Mouse (Mus musculus) brain, embryonic 18.5 days (tissue): Measurements from ENCODE around the gene Mki67.
"Not testable (repeated sequence)": the region's sequence is repeated elsewhere in the genome, so short reads cannot be mapped to it uniquely, and the experiment has no call there.

Source experiments
- DNase-seq: peaks from one replicate; pipeline ENCODE4 v3.0.0-alpha.2; 2012; ENCODE audit warnings: low read depth, low spot score

Mki67 gene

DNA sequence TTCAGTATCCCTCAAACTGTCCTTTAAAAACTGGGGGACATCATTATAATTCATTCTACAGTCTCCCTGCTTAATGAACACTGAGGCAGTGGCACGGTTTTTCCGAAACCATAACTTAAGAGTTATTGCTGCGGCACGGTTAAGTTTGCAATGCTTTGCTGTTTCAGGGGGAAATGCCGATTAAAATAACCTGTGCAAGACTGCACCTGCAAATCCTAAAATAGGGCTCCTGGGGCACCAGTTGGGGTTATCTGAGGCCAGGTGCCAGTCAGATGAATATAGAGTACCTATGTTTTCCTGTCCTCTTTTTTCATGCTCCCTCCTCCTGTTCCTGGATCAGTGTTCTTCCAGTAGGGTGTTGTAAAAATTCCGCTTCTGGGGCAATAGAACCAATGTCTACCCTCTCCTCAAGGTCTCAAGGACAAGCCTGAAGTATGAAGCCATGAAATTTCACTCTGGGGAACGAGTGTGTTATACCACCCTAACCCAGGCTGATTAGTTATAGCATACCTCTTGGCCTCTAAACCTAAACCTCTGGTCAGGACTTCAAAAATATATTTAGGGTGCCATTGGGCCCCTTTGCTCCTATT is 902 bp upstream of the Mki67 start:
- DNase-seq, result no peak

DNA sequence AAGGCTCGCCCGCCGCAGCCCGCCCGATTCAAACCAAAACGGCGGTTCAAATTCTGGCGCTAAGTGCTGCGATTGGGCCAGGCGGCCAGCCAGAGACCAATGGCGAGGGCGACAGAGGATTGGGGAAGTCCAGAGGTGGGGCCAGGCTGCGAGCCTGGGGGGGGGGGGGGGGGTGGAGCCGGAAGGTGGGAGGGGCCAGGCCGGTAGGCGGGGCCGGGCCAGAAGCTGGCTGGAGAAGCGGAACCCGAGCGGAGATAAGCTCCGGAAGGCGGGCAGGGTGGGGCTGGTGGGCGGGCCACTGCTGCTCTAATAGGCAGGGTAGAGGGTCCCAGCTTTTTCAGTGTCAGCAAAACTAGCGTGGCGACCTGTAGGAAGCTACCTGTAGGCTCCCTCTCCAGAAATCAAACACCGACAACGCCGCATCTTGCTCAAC is 300 bp upstream of the Mki67 start:
- DNase-seq, result peak; percentile 77

DNA sequence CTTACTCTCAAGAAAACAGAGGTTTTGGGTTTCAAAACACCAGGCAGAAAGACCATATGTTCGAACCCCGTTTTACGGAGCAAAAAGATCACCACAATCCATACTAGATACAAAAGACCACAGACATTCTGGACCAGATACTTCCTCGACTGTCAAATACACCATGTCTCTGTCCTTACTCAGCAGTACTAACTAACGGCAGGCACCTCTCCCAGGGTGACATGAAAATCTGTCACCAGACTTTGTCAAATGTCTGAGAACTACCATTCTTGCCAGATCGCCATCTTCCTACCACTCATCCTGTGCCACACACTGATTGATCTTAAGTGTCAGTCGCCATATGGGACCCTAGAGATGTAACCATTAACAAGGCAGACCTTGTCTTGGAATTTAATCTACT is 995 bp downstream of the Mki67 start:
- no peak for DNase-seq

DNA sequence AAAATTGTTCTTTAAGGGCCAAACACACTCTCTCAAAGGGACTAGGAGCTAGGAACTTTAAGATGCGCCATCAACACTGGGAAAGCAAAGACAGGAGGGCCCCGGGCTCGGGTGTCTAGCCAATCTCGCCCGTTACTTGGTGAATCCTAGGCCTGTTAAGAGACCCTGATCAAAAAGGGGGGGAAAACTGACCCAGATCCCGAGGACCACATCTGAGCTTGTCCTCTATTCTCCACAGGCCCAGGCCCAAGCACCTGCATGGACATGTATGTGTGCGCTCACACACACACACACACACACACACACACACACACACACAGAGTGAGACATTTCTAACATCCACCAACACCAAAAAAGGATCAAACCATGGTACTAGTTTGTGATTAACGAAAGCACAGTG is 2.8 kb downstream of the Mki67 start:
- no peak for DNase-seq

DNA sequence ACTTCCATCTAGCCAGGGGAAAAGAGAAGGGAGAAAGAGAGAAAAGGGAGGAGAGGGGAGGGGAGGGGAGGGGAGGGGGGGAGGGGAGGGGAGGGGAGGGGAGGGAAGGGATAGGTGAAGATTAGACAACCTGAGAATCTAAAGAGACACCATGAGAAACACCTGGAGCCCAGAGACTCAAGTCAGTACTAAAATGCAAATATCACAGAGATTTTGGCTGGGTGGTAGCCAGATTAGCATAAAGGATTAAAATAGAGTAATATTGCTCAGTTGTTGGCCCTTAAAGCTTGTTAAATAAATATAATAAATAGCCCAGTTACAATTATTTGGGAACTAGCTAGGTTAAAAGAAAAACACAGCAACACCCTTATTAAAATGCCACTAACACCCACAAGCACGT is 3.6 kb downstream of the Mki67 start:
- DNase-seq, result no peak

DNA sequence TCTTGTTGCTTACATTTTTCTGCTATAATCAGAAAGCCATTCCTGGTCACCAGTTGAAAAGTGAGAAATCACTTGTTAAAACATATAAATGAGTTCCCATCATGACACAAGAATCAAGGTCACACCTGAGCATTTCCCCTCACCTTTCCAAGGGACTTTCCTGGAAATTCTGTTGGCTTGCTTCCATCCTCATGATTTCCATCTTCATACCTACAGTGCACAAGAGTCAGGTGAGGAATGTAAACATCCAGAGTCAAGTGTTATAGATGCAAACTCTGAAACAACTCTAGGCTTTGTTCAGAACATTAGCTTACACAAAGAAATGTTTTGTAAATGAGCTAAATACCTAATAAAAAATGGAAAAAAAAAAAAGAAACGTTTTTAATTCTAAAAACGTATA is 5.5 kb downstream of the Mki67 start:
- DNase-seq, result no peak

DNA sequence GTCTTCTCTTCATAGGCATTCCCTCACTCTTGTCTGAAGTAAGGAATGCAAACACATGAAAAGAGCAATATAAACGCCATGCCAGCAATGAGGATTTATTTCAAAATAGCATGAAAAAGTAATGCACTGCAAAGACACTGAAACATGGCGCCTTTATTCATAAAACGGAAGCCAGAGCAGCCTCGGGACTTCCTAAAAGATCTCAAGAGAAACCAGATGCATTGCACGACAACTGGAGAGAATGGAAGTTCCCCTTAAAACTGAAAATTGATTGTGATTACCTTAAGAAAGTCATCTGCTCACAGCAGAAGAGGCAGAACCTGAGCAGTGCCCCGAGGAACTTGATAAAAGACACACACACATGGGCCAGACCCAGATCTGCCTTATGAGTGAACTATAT is 10.4 kb downstream of the Mki67 start:
- no peak for DNase-seq

DNA sequence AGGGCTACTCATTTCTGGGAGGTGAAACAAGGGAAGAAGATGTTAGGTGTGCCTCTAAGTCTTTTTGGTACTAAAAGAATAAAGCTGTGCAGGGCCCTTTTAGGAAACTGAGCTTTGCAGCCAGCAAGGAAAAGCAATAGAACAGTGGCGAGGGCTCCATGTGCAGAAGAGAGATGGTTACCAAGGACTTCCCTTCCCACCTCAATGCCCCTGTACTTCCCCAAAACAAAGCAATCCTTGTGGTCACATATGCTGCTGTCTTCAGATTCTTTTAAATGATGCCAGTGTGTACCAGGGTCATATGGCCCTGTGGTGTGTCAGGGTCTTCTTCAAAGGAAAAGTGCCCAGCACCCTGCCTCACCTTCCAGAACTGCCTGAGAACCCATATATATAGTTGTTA is 11.1 kb downstream of the Mki67 start:
- no peak for DNase-seq

DNA sequence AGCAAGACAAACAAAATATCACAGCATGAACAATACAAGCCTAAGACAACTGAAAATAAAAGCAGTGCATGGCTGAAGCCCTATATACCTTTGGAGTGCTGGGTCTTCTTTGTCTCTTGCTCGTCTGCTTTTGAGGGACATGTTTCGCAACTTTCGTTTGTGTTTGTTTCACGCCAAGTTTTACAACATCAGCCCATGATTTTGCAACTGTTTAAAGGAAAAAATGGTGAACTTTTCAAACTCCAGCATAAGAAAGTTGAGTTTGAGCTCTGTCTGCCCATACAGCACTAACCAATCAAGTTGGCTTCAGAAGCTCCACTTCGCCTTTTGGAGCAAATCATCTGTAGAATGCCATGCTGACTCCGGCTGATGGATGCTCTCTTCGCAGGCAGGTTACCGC is 11.9 kb downstream of the Mki67 start:
- no peak for DNase-seq

DNA sequence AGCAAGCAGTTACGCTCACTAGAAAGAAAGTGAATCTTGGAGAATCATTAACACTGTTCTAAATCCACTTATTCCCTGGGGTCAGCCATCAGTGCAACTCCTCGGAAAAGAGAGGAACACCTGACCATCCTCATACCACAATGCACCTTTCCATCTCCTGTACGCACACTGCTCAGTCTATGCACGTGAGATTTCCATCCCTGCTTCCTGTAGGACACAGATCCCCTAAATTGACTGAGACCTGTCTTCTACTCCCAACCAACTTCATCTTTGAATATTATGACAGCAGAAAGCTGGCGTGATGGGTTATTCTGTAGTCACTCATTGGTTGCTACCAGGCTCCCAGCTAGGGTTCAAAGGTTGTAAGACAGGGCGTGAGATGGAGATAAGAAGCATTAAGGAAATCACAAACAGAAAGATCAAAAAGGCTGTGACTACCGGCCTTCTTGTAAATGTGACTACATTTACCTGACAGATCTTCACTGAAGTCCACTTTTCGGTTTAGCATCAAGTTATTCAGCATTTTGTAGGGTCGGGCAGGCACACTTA is 12.5 kb downstream of the Mki67 start:
- DNase-seq, result no peak

DNA sequence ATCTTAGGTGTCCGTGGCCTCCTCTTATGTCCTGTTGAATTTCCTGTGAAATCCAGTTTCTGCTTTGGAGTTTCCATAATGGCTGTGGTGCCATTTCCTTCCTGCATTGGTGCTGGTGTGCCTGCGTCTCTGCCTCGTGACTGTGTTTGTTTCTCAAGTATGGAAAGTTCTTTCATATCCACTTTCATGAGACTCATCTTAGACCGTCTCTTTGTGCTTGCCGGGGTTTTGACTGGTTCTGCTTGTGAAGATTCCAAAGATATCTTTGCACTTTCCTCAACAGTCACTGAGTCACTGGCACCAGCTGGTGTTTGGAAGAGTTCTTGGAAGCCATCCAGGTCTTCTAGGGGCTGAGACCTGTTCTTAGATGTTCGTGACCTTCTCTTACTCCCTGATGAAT is 16.8 kb downstream of the Mki67 start:
- DNase-seq, result not testable (repeated sequence)

DNA sequence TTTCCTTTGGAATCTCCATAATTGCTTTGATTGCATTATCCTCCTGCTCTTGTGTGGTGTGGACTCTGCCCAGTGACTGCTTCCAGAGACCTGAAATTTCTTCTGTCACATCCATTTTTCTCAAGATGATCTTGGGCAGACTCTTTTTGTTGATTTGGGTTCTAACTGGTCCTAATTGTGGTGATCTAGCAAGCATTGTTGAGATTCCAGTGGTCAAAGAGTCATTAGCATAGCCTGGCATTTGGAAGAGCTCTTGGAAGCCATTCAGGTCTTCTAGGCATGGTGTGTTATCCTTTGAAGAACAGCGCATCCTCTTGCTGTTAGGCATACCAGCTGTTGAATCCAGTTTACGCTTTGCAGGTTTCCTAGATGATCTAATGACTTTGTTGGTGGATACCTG is 17.8 kb downstream of the Mki67 start:
- DNase-seq, result no peak

DNA sequence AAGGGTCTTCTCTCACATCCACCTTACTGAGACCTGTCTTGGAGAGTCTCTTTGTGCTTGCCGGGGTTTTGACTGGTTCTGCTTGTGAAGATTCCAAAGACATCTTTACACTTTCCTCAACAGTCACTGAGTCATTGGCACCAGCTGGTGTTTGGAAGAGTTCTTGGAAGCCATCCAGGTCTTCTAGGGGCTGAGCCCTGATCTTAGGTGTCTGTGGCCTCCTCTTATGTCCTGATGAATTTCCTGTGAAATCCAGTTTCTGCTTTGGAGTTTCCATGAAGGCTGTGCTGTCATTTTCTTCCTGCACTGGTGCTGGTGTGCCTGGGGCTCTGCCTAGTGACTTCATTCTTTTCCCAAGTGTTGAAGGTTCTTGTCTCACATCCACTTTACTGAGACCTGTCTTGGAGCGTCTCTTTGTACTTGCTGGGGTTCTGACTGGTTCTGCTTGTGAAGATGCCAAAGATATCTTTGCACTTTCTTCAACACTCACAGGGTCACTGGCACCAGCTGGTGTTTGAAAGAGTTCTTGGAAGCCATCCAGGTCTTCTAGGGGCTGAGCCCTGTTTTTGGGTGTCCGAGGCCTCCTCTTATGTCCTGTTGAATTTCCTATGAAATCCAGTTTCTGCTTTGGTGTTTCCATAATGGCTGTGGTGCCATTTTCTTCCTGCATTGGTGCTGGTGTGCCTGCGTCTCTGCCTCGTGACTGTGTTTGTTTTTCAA is 19.0 kb downstream of the Mki67 start:
- DNase-seq, result not testable (repeated sequence)

DNA sequence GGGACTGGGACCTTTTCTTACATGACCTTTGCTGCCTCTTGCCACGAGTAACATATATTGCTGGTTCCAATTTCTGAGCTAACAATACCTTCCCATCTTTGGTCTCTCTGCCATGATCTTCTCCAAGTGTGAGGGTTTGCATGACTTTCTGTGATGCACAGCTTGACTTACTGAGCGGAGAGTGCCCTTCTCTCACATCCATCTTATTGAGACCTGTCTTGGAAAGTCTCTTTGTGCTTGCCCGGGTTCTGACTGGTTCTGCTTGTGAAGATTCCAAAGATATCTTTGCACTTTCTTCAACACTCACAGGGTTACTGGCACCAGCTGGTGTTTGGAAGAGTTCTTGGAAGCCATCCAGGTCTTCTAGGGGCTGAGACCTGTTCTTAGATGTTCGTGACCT is 20.0 kb downstream of the Mki67 start:
- DNase-seq, result no peak

DNA sequence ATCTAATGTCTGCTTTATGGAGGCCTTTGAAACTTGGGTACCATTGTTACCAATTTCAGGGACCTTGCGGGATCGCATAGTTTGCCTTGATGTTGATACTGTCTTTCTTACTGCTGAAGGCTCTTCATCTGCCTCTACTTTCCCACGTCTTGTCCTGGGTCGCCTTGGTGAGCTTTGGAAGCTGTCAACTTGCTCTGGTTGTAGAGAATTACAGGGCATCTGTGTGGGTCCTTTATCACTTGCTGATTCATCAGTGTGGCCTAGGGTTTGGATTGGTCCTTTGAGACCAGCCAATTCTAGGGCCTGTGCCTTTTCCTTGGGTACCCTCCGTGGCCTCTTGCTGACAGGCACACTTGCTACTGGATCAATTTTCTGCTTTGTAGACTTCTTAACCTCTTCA is 21.4 kb downstream of the Mki67 start:
- DNase-seq, result no peak

DNA sequence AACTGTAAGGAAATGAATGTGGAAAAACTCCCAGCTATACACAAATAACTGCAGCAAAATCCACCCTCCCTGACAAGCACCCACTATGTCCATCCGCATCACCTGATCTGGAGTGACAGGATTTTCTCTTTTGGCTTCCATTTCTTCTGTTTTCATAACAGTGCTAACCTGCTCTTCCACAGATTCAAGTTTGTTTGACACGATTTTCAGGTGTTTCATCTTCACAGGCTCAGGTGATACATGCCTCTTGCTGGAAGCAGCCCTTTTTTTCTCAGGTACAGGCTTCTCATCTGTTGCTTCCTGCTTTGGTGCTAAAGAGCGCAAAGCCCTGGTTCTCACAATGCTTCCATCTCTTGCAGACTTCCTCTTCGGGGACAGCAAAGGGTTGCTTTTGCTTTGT is 22.0 kb downstream of the Mki67 start:
- DNase-seq, result no peak

DNA sequence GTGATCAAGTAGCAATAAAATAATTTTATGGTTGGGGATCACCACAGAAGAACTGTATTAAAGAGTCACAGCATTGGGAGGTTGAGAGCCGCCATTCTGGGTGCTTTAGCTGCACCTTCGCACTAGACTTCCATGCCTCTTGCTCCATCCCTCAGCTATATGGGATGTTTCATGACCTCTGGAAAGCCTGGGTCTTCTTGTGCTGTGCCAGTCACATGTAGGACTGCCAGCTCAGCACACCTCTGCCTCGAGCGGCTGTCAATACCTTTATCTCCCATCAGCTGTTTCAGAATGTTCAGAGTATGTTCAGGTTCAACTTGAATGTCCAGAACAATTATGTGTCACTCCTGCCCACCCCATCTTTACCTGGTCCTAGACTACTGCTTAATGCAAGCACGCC is 24.2 kb downstream of the Mki67 start:
- no peak for DNase-seq

DNA sequence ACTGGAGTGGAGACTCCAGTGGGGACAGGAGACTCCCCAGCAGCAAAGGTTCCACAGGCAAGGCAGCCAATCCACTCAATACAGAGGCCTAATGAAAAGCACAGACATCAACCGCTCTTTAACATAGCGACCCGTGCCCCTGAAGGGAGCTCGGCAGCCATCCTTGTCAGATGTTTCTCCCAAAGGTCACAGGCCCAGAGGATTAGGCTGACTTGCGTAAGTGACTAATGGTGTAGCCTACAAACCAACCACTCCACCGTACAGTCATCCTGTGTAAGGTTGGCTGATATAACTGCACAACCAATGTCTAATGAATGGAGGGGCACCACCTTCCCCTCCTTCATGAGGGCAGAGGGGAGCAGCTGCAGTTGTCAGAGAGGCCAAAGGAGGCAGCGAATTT is 26.8 kb downstream of the Mki67 start:
- no peak for DNase-seq

DNA sequence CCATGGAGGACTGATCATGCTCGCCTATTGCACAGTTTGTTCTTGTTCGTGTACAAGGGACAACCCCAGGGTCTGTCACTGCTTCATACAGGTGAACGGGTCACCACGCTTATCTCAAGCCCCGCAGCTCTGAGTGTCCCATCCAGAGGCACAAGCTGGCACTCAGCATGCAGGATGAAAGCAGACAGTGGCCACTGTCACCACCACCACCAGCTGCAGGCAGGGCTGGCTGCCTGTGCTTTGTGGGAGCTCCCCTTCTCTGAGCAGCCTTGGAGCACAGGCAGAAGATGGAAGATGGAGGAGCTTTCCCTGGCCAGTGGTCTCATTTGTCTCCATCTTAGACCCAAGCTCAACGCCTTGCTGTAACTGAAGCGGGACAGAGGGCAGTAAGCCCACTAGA is 31.2 kb downstream of the Mki67 start:
- DNase-seq, result no peak

DNA sequence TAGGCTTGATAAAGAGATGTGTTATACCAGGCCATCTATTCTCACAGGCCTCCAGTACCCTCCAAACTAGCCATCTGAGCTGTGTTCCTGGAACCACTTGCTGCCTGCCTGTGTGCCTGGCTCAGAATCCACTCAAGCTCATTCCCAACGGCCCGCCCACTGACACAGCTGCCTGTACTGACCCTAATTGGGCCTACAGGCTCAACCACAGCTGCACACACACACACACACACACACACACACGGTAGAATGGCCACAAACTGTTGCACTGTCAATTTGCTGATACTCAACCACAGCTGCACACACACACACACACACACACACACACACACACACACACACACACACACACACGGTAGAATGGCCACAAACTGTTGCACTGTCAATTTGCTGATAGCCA is 32.1 kb downstream of the Mki67 start:
- DNase-seq, result not testable (repeated sequence)

DNA sequence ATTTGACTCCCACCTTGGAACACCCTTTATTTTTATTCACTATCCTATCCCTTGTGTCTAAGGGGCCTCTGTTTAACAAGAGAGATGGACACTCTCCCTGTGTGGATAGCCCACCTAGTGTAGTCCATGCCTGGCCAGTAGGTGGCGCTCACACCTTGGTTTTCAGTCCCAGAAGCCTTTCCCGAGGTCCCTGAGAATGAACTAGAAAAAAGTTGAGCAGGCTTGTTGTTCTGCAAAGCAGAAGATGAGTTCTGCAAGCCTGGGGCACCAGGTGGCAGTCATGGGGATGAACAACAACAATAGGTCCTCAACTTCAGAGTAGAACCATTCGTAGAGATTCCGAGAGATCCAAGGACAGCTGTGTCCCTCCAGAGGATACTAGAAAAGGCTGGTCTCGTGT is 35.8 kb downstream of the Mki67 start:
- no peak for DNase-seq

DNA sequence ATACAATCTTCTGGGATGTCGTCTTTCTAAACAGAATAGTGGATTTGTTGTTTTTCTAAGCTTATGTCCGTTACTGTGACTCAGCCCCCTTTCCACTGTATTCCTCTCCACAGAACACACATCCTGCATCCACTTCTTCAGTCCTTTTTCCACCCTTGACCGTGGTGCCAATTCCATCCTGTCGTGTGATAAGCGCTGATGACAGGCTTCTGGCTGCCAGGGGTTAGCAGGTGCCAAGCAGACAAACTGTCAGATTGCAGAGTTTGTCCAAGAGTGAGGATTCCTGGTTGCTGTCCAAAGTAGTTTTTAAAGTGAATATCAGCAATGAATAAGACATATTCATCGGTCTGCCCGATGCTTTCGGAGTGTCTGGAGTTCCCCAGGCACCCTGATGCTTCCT is 39.4 kb downstream of the Mki67 start:
- no peak for DNase-seq

DNA sequence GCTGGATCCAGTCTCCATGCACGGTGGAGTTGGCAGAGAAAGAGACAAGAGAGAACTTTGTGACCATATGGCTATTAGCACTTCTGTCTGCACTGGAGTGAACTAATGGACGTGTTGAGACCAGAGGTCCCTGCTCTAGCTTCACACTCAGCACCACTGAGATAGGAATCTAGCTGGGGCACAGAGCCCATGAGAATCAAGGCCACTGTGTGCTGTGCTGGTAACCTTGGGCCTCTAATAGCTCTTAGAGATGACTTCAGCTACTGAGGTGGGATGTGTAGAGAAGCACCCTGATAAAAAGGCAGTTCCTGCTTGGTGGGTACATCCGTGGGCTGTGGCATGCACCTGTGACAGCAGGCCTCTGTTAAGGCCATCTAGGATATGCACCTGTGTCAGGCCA is 42.6 kb downstream of the Mki67 start:
- DNase-seq, result no peak
